Mouse (Mus musculus) olfactory bulb, adult 2 months (tissue): ENCODE data around the gene Msrb1.

Source experiments
- CTCF ChIP-seq: fragments of 200-500 bp; IDR thresholded peaks from 2 replicates; pipeline ENCODE4 v1.5.1; 2012; ENCODE audit warnings: low read depth, mild to moderate bottlenecking, low read length, moderate library complexity; ENCODE audit not compliant: insufficient read depth
- POLR2A ChIP-seq: fragments of 200-500 bp; IDR thresholded peaks from 2 replicates; pipeline ENCODE4 v1.6.1; 2012; ENCODE audit warnings: mild to moderate bottlenecking, low read depth, low read length, moderate library complexity; ENCODE audit not compliant: insufficient read depth

- TF ChIP-seq CTCF (no peak), POLR2A (no peak)
Measured at GRCm38 (mm10) chr17:24773241-24773640, 36.8 kb downstream of the Msrb1 start.
